Mouse (Mus musculus) small intestine, adult 2 months (tissue): Measurements from ENCODE around the gene Hist2h2be.

Experiments
- CTCF ChIP-seq: fragments of 200-500 bp; IDR thresholded peaks from 2 replicates; pipeline ENCODE4 v1.5.1; 2012; ENCODE audit warnings: low read depth, mild to moderate bottlenecking, control low read depth, inconsistent platforms, low read length, moderate library complexity, mixed read lengths; ENCODE audit not compliant: insufficient replicate concordance, insufficient read length; ENCODE audit errors: extremely low read depth
- POLR2A ChIP-seq: fragments of 200-500 bp; IDR thresholded peaks from 2 replicates; pipeline ENCODE4 v1.6.1; 2012; ENCODE audit warnings: low read depth, mild to moderate bottlenecking, control low read depth, inconsistent platforms, low read length, moderate library complexity

DNA sequence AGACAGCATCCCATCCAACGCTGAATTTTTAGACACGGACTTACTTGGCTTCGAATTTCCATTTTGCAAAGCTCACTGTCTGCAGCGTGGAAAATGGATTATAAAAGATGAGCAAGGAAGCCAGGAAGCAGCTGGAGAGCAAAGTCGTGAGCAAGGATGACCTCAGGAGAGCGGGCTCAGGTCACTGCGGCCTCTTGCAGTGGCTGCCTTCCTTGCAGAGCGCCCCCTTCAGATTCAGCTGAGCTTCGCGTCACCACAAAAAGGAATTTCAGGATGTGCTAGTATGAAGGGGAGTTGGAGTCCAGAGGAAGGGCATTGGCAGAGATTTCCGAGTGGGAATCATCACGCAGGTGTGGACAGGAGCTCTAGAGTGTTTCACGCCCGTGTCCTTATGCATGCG, 11.7 kb upstream of the Hist2h2be start:
- peak; percentile 35; the same call in 1 of the 2 replicates for TF ChIP-seq CTCF
- no peak for TF ChIP-seq POLR2A
